Mouse (Mus musculus): ENCODE data around the gene Cul4a.

The Cul4a gene

DNA sequence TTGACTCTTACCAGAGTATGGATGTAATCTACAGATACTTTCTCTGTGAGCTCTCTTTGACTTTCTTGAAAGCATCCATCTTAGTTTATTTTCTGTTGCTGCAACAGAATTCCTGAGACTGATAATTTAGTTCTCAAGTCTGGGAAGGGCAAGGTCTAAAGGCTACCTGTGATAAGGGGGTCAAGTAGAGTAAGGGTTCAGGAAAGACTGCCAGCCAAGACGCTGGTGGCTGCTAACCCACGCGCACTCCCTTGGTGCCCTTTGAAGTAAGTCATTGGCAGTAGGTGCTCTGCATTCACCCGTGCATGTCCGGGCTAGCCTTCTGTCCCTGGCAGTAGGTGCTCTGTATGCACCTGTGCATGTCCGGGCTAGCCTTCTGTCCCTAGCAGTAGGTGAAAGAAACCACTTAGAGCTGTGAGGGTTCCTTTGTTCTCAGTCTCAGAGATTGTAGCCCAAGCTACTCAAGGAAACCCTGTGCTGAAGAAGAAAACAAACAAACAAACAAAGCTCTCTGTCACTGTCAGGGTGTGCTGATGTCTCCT lies 34.3 kb downstream of the Cul4a start:
- no peak for DNase-seq (ENCODE audit: low spot score)

DNA sequence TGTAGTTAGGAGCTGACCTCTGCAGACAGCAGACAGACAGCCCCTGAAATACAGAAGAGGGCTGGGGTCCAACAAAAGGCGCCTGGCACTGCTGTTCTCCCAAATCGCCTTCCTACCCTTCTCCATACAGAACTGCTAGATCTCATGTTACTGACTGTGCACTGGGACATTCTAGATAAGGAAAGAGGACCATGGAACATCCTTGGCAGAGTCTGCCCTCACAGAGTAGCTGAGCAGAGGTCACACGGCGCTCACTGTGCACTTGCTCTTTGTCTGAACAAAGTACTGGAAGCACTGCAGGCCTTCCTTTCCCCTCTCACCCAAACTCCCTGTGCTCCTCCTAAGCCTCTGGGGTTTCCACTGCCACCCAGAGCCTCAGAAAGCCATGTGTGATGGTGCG lies 36.3 kb downstream of the Cul4a start:
- DNase-seq (ENCODE audit: low spot score), result no peak

DNA sequence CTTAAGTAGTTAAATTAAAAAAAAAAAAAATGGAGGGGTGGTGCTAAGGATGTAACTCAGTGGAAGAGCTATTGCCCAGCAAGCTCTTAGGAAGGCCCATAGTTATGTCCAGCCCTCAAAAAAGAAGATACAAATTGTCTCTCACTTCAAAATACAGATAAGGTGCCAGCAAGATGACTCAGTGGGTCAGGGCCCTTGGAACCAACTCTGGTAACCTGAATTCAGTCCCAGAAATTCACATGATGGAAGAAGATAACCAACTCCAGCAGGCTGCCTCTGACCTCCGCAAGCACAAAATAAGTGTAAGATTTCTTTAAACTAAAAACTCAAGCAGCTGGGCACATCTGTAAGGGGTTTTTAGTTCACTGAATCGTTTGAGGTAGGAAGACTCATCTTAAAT lies 43.1 kb downstream of the Cul4a start:
- DNase-seq (ENCODE audit: low spot score), result no peak

DNA sequence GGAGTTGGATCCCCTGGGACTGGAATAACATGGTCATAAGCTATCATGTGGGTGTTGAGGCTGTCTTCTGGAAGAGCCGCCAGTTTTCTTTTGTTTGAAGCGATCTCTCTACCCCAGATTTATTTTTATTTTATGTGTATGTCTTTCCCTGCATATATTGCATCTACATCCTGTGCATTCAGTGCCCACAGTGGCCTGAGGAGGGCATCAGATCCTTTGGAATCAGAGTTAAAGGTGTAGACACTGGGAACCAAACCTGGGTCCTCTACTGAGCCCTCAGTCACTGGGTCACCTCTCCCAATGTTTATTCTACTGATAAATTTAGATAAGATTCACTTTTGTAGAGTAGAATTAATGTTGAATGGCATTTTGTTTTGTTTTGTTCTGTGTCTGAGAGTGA lies 43.9 kb downstream of the Cul4a start:
- DNase-seq (ENCODE audit: low spot score), result no peak

DNA sequence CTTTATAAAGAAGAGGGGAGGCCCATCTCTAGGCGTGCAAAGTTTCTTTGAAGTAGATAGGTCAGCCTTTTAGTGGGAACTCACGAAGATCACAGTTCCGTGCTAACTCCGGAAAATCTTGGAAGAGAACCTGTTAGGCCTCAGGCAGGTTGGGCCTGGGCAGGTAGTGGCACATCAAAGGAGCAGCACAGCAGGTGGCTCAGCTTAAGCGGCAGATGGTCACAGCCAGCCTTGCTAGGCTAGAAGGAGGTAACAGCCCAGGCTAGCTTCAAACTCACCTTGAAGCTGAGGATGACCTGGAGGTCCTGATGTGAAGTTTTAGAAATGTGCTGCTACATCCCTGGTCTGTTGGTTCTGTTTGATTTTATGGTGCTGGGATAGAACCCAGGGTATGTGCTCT lies 44.4 kb downstream of the Cul4a start:
- no peak for DNase-seq (ENCODE audit: low spot score)

DNA sequence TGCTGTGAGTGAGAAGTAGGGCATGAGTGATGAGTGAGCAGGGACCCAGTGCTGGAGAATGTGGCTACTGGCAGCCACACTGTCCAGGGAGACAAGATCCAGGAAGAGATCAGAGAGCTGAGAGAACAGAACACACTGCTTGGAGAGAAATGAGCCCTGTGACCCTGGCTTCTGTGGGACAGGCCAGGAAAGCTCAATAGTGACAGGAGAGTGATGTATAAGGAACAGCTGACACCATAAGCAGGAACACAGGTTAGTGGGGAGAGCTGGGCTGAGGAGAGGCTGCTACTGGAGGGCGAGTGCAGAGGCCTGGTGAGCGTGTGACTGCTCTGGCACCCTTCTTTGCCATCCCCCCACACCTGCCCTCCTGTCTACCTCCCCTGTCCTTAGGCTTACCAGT lies 45.5 kb downstream of the Cul4a start:
- DNase-seq (ENCODE audit: low spot score), result no peak

DNA sequence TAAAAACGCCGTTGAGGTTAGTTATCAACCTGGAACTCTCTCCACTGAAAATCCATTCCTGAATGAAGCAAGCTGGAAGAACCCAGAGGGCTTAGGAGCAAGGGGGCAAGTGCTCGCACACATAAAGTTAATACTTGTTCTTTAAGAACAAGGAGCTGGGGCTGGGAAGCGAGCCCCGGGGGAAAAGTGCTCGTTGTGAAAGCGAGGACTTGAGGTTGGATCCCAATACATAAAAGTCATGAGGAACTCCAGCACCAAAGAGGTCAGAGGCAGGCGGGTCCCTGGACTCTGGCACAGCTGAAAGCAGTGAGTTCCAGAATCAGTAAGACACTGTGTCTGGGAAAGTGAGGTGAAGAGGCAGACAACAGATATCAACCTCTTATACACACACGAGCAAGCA lies 48.7 kb downstream of the Cul4a start:
- no peak for DNase-seq (ENCODE audit: low spot score)

DNA sequence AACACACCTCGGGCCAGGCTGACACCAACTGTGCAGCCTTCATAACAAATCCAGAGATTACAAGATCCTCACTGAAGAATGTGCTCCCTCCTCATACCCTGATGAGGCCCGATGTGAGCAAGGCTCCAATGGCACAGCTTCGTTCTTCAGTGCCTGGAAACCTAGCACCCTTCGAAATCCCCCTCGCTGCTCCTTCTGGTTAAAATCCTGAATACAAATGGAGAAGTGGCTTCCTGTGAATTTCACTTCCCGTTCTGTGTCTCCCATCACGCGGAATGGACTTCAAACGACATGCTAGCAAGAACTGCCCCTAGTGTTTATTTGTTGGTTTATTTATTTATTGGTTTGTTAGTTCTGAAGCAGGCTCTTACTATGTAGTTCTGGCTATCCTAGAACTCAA lies 49.9 kb downstream of the Cul4a start:
- DNase-seq (ENCODE audit: low spot score), result no peak

DNA sequence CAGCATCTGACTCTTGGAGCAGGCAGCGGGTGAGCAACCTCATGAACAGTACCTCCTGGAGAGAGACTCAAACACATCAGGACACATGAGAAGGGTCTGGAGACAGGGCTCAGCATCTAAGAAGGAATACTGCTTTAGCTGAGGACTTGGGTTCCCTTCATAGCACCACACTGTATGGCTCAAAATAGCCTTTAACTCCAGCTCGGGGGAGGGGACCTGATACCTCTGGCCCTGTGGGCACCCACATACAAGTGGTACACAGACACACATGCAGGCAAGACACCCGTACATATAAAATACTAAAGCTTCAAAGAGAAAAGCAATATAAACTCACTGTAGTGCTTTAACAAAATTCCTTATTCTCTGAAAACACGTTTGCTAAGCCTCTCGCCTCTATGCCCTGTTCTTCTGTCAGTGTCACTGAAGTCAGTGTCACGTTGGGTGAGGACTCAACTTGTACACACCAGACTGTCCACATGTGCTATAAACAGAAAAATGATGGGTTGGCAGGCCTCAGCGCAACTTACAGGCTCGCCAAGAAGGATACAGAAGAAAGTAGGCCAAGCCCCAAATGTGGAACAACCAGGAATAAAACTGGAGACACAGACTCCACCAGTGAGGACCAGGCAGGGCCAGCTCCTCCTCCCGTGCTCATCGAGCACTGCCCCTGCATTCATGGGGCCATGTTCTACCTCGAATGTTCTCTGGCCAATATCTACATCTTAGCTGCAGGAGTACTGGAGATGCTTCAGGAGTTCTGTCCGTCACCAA lies 51.1 kb downstream of the Cul4a start:
- DNase-seq (ENCODE audit: low spot score), result no peak

DNA sequence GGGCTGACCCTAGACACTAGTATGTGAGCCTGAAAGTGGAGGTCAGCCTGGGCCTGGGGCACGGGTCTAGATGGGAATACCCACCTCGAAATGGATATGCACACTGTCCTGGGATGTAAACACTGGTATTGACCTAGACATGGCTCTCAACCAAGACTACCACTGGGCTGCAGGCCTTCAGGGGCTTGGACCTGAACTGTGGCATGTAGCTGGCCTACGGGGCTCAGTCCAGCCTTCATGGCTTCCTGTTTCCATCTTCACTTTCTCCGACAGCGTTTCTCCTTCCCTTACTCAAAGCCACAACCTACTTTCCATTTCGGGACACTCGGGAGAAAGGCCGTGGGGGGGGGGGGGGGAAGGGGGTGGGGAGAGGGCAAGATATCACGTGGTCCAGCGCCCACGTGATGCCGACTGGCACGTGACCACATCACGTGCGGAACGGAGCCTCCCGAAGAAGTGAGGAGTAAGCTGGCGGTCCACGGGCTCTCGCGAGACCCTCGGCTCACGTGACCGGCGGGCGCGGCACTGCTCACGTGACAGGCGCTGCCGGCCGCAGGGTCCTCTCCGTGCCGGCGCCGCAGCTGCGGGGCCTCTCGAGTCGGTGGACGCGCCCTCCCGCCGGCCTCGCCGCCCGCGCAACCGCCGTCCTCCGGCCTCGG lies 53.4 kb downstream of the Cul4a start, which contains the start of gene Lamp1:
Lamp1 (plus strand) TSS at position 444 of the 659 bp plus-strand sequence.
- peak; percentile 100 for DNase-seq (ENCODE audit: low spot score)

DNA sequence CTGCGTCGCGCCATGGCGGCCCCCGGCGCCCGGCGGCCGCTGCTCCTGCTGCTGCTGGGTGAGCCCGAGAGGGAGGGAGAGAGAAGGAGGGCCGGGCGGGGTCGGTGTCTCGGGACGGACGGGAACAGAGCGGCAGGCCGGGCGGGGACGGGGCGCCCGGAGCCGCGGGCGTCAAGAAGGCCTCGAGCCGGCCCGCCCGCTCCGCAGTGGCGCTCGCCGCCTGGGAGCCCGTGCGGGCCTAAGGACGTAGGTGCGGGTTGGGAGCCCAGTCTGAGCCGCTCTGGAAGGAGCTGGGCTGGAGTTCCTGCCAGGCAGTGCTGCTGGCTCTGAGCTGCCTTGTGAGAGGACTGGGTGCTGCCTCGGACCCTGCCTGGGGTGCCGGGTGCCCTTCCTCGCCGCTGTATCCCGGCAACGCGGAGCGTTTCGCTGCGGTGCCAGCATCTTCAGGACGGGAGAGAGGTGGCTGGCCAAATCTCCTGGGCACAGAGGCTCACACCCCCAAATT lies 54.0 kb downstream of the Cul4a start:
- peak; percentile 12 for DNase-seq (ENCODE audit: low spot score)

DNA sequence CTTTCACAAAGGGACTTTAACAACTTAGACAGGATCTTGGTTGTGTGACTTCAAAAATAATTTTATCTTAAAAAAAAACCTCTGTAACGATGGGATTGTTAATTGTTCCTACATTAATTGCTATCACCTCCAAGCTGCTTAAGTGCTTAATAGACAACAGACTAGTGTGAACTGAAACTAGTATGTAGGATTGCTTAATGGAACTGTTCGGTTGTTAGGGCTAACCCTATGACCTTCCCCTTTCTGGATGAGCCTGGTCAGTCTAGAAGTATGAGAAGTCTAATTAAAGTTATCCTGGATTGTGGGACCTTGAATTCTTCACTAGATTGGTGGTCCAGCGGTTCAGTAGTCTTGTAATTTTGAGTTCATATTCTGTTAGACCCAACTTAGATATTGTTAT lies 55.3 kb downstream of the Cul4a start:
- no peak for DNase-seq (ENCODE audit: low spot score)

DNA sequence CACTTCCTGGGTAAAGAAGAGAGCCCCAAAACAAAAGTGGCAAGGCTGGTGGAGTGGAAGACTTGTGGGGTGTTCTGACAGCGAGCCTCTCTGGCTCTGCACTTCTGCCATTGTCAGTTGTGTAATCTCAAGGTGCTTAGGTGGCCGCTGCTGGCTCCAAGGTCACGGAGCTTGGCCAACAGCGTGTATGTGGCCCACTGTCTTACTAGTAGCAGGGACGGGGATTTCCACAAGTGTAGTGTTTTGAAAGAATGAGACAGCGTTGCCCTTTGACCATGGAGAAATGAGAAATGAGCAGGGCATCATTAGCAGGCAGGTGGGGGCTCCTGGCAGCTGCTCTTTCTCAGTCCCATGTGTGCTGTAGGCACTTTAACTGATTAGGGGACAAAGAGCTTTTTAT lies 56.7 kb downstream of the Cul4a start:
- no peak for DNase-seq (ENCODE audit: low spot score)

DNA sequence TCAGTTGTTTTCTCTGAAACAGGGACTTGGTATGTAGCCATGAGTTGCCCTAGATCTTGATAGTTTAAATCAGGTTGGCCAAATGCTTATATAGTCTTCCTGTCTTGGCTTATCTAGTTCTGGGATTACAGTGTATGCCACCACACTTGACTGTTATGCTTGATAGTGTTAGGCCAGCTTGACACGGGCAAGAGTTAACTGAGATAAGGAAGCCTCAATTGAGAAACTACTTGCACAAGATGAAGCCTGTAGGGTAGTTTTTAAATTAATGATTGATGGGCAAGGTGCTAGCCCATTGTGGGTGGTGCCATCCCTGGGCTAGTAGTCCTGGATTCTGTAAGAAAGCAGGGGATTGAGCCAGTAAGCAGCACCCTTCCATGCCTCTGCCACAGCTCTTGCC lies 58.1 kb downstream of the Cul4a start:
- no peak for DNase-seq (ENCODE audit: low spot score)

DNA sequence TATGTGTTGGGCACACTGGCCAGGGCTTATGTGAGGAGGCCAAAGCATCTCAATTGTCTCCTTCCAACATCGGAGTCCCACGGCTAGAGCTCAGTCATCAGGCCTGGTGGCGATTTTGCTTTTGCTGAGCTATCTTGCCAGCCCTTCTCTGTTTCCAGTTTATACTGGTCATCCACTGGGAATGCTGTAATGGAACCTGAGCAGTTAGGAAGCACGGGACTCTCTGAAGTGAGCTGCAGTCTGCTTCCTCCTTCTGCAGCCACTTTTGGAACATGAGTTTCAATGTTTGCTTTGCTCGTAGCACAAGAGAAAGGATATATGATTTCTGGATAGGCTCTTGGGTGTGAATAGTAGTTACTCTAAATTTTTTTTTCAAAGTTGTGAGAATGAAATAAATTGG lies 58.9 kb downstream of the Cul4a start:
- no peak for DNase-seq (ENCODE audit: low spot score)

DNA sequence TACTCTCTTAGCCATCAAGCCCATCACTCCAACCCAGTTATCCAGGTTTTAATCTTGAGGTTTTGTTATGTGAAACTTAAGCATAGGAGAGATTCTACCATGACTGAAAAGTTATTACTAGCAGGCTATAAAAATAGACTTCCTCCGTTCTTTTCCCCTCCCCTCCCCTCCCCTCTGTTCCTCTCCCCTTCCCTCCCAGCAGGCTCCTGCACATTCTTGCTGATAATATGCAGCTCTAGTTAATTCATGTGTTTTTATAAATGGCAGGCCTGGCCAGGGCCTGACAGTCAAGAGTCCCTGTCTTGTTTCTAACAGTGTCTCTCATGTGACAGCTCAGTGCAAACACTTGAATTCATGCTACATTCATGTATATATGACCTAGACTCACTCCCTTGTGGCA lies 65.1 kb downstream of the Cul4a start:
- DNase-seq (ENCODE audit: low spot score), result no peak

DNA sequence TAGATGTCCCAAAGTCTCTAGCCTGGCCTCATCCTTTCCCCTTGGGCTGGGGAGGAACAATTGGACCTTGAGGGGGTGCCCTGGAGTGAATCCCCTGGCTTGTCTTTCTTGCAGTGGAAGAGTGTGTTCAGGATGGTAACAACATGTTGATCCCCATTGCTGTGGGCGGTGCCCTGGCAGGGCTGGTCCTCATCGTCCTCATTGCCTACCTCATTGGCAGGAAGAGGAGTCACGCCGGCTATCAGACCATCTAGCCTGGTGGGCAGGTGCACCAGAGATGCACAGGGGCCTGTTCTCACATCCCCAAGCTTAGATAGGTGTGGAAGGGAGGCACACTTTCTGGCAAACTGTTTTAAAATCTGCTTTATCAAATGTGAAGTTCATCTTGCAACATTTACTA lies 68.9 kb downstream of the Cul4a start:
- no peak for DNase-seq (ENCODE audit: low spot score)

DNA sequence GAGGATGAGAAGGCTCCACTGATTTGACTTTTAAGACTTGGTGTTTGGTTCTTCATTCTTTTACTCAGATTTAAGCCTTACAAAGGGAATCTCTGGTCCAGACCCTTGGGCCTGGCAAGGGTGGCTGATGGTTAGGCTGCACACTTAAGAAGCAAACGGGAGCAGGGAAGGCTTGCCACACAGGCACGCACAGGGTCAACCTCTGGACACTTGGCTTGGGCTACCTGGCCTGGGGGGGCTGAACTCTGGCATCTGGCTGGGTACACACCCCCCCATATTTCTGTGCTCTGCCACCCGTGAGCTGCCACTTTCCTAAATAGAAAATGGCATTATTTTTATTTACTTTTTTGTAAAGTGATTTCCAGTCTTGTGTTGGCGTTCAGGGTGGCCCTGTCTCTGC lies 69.4 kb downstream of the Cul4a start:
- no peak for DNase-seq (ENCODE audit: low spot score)

DNA sequence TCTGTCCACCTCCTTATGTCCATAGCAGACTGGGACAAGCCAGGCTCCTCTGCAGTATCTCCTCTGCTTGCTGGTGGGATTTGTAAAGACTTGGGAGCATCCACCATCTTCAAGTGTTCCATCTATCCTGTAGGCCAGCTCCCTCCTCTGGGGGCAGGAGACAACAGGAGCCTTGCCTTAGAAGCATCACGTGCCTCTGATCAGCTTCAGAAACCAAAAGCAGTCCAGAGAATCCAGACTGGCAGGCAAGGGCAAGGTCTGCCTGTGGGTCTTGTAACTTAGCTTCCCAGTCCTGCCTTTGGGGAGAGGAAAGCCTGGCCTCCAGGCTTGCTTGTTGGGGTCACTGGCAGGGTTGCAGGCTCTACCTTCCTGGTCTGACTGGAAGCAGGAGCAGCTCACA lies 70.2 kb downstream of the Cul4a start:
- DNase-seq (ENCODE audit: low spot score), result no peak

DNA sequence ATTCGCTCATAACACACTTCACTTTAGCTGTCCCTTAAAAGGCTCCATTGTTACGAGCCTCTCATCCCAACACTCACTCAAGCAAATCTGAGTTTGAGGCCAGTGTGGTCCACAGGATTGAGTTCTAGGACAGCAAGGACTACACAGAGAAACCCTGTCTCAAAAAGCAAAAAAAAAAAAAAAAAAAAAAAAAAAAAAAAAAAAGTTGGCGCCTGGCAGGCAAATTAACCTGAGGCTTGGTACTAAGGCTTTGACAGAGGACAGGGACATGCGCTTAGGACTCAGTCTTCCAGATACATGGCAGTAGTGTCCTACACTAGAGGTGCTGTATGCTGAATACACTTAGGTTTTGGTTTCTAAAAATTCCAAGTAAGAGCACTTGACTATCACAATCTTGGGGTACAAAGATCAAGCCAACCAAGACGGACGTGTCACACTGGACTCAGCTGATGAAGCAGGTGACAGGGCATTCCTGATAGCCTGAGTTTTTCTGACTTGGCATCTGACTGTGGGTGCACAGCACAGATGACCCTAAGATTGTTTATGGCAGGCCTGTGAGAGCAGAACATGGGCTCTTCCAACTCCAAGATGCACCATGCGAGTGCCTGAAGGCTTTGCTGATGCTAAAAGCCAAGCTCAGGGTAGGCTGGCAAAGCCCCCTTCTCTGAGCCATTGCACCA lies 71.9 kb downstream of the Cul4a start:
- no peak for DNase-seq (ENCODE audit: low spot score)

DNA sequence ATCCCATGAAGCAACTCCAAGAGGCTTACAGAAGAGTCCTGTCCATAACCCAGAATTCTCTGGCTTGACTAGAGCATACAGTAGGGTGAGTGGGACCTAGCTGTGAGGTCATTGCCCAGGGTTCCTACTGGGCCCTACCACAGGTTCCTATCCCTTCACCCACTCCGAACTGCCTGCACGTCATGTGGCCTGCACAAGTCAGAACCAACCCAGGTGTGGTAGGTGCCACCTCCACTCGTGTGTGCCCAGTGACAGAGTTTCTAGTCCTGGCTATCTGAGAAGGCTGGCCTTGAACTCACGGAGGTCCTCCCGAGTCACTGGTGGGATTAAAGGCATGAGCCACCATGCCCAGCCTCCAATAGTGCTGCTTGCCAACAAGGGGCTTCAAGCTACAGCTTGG lies 72.7 kb downstream of the Cul4a start:
- DNase-seq (ENCODE audit: low spot score), result no peak

DNA sequence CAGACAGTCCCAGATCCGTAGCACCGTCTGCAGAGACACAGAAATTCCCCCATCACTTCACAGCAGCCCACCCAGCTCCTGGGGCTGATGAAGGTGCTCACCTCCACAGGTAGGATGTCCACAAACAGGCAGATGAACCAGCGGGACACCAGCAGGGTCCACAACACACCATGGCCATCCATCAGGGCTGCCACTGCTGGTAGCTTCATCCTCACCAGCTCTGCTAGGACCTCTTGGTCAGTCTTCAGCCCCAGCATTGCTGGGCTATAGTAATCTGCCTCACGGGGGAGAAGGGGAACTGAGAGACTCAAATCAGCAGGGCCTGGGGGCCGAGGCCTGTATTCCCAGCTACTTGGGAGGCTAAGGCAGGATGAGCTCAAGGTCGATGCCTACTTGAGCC lies 74.1 kb downstream of the Cul4a start:
- no peak for DNase-seq (ENCODE audit: low spot score)

DNA sequence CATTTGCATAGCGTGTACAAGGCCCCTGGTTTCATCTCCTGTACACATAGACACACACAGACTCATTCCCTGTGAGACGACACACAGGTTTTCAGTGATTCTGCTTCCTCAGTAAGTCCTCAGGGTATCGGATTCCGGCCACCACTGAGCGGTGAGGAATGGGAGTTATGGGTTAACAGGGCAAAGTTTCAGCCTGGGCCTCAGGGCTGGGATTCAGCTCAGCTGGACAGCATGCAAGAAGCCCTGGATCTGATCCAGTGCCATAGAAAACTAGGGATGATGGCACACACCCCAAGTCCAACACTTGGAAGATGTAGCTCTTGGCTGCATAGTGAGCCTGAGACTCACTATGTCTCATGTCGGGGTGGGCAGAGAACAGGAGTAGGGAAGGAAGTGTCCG lies 74.5 kb downstream of the Cul4a start:
- DNase-seq (ENCODE audit: low spot score), result no peak

All from urinary bladder, postnatal 25 days (tissue).